Mouse (Mus musculus) megakaryocyte, embryonic 14.5 days (primary cell): ENCODE measurements around the gene Dync1i1. TPM values are rescaled to one million over a fixed set of nuclear protein-coding genes. Genes with fewer than 3 reads are reported as not detected.
A peak's percentile ranks its signal among the peaks of the same experiment; 100 is the strongest.
"Not testable (repeated sequence)": the region's sequence is repeated elsewhere in the genome, so short reads cannot be mapped to it uniquely, and the experiment has no call there.

Experiments used
- H3K27me3 ChIP-seq: replicated peaks from 2 replicates; pipeline ENCODE3; 2012; ENCODE audit warnings: inconsistent platforms
- H3K36me3 ChIP-seq: replicated peaks from 2 replicates; pipeline ENCODE3; 2012; ENCODE audit warnings: low read length, inconsistent platforms, mixed read lengths
- H3K4me1 ChIP-seq: 2 replicates; pipeline ENCODE4 v1.6.1; 2012; ENCODE audit warnings: inconsistent platforms
- H3K4me3 ChIP-seq: replicated peaks from 2 replicates; pipeline ENCODE3; 2012; ENCODE audit warnings: moderate library complexity, mild to moderate bottlenecking, inconsistent platforms
- H3K9me3 ChIP-seq: 2 replicates; pipeline ENCODE4 v1.6.1; 2012; ENCODE audit warnings: inconsistent platforms
- FLI1 ChIP-seq: IDR thresholded peaks from 2 replicates; pipeline ENCODE4 v1.6.1; 2012; ENCODE audit warnings: low read length, inconsistent platforms, mixed read lengths
- GATA1 ChIP-seq: IDR thresholded peaks from 3 replicates; pipeline ENCODE4 v1.6.1; 2012; ENCODE audit warnings: mixed read lengths, low read length, inconsistent platforms, borderline replicate concordance
- polyA plus RNA-seq: library from polyadenylated mRNA; stranded (reverse); fragments of >175 nt; gene quantifications from 2 replicates; pipeline ENCODE4 v1.2.3, GENCODE M21; 2012; ENCODE audit warnings: low replicate concordance; ENCODE audit not compliant: insufficient read depth

The Dync1i1 gene
- polyA plus RNA-seq = 1.6 TPM in 1 of 2 replicates, not detected in the other

DNA sequence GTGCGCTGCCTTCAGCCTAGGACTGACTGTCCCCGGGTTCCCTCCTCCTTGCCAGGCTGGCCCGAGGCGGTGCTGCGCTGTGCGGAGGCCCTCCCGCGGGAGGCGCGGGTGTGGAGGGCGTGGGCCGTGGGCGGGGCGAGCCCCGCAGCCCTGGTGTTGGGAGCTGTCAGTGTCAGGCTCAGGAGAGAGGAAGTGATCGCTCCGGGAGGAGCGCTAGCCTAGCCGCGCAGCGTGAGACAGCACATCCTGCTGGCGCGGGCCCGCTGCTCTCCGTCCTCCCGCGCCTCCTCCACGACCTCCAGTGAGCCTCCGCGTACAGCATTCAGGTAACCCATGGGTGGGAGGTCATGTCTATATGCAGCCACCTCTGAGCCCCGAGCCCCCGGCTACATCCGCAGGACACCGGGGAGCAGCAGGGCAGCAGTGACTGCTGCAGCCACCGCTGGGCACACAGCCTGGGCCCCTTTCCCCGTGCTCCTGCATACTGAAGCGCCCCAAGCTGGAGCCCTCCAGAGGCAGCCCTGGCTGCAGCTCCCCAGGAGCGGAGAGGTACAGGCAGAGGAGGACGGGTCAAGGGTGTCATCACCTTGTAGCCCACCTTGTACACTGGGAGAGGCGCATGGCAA, at the start of gene Dync1i1:
Dync1i1 (plus strand) TSS at position 29 of the 626 bp plus-strand sequence.
- TF ChIP-seq GATA1 = no peak
- no peak for TF ChIP-seq FLI1
- Histone ChIP-seq H3K4me3 (peak within 1 kb of the TSS; percentile 89), H3K4me1 (peaks cover 9% of the 10 kb centered on the region), H3K27me3 (peaks cover 10% of the 10 kb centered on the region), H3K36me3 (no peaks in the 10 kb centered on the region), H3K9me3 (no peaks in the 10 kb centered on the region)

DNA sequence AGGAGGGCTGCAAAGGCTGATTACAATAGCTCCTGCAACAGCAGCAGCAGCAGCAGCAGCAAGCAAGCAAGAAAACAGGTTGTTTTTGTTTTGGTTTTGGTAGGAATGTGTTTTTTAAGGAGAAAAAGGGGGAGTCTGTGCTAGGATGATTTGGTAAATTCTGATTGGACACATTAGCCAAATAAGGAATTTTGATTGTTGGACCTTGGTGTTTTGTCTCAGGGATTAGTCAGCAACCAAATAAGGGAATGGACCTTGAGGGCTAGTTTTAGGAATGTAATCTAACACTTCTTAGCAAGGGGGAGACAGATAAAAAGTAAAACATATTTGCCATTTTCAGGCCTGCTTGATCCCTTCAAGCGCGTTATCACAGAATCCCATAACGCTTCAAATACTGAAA, 45.7 kb upstream of the Dync1i1 start:
- Histone ChIP-seq H3K4me1 (no peaks in the 10 kb centered on the region), H3K4me3 (no peak overlapping the region), H3K9me3 (no peaks in the 10 kb centered on the region), H3K36me3 (no peaks in the 10 kb centered on the region), H3K27me3 (no peaks in the 10 kb centered on the region)
- TF ChIP-seq FLI1 = no peak
- no peak for TF ChIP-seq GATA1

DNA sequence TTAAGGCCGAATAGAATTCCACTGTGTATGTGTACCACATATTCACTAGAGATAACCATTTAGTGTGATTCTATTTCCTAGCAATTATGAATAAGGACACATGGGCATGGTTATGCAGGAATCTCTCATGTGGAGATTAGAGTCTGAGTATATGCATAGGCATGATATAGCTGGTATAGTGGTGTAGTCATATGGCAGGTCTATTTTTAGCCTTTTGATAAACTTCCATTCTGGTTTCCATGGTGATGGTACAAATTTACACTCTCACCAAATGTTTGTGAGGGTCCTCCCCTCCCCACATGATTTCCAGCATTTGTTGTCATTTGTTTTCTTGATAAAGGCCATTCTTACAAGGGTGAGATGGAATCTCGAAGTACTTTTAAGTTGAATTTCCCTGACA, 23.6 kb upstream of the Dync1i1 start:
- TF ChIP-seq GATA1 = no peak
- TF ChIP-seq FLI1 = no peak
- Histone ChIP-seq H3K4me1 (no peaks in the 10 kb centered on the region), H3K9me3 (peaks cover 2% of the 10 kb centered on the region; the same call in 1 of the 2 replicates), H3K27me3 (no peaks in the 10 kb centered on the region), H3K36me3 (no peaks in the 10 kb centered on the region), H3K4me3 (no peak overlapping the region)

DNA sequence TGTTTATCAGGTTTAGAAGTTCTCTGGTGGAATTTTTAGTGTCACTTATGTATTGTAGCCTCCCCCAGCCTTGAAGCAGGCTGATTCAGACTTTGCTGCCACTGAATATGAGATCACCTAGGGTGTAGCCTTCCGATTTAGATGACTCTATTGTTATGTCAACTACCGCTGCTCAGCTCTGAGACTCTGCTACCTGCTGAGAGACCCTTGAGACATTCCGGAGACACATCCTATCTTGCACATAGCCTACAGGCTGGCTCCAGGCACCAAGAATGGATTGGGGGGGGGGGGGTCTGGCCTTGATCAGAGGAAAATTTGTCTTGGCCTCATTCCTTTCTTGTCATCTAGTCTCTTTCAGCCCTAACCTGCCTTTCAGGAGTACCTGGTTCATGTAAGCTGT, 17.5 kb upstream of the Dync1i1 start:
- H3K4me3 ChIP-seq, H3K4me1 ChIP-seq, H3K27me3 ChIP-seq, H3K9me3 ChIP-seq, H3K36me3 ChIP-seq: not testable (repeated sequence)

DNA sequence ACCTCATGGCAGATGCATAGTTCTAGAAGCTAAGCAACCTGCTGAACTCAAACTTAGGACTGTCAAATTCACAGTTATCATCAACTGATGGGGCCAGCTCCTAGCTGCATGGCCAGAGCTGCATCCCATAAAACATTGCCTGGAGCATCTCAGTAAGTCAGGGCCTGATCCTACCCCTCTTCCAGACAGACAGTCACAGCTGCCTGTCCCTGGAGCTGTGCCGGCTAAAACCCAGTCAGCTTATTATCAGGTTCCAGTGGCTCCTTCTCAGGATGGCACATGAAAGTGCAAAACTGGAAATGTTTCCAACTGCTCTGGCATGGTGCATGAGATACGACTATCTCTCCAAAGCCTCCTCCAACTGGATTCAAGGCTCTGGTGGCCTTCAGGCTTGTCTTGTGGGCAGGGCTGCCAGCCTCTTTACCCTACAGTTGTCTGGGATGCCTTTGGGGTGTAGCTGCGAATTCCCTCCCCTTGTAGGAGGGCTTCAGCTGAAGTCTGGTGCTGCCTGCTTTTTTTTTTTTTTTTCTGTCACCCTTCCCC, 15.3 kb upstream of the Dync1i1 start:
- Histone ChIP-seq H3K4me3 (no peak overlapping the region), H3K36me3 (no peaks in the 10 kb centered on the region), H3K4me1 (no peaks in the 10 kb centered on the region), H3K27me3 (no peaks in the 10 kb centered on the region), H3K9me3 (peaks cover 4% of the 10 kb centered on the region; the same call in 1 of the 2 replicates)
- TF ChIP-seq FLI1 = no peak
- no peak for TF ChIP-seq GATA1

DNA sequence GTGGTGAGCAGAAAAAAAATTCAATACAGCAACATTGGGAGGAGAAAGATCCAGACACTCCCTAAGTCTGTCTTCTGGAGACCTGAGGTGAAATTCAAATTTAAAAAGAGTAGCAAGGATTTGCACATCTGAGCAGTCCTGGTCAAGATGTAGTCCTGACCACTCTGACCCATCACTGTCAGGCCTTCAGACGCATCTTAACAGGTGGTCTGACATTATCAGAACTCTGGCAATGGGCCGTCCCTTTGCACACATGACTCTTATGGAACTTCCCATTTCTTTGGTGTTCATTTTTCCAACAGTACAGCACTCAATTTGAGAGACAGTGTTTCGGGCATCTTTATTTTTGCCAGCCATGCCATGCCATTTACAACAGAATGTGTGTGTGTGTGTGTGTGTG, 12.8 kb upstream of the Dync1i1 start:
- no peak for TF ChIP-seq GATA1
- TF ChIP-seq FLI1 = no peak
- no peaks in the 10 kb centered on the region for H3K4me1 ChIP-seq
- peaks cover 4% of the 10 kb centered on the region; the same call in 1 of the 2 replicates for H3K9me3 ChIP-seq
- no peaks in the 10 kb centered on the region for H3K36me3 ChIP-seq
- H3K27me3 ChIP-seq = no peaks in the 10 kb centered on the region
- no peak overlapping the region for H3K4me3 ChIP-seq

DNA sequence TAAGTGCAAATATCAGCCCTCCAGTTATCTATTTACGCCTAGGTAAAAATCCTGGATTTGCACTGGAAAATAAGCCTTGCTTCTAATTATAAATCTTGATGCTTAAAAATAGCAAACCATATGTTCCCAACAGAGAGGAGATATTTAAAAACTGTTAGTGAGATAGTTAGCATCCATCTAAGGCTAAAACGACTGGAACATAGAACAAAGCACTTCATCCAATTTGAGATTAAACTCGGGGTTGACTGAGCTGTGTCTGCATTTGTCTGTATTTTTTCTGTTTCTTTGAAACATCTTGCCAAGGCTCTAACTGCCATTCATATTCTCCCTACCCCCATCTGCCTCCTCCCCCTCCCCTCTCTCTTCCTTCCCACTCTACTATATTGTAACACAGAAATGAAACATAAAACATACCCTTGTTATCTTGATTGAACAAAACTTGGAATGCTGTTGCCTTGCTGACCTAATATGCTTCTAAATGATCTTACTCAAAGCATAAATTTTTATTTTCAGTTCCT, 10.3 kb upstream of the Dync1i1 start:
- no peaks in the 10 kb centered on the region for H3K36me3 ChIP-seq
- no peaks in the 10 kb centered on the region for H3K4me1 ChIP-seq
- peaks cover 1% of the 10 kb centered on the region; the same call in 1 of the 2 replicates for H3K9me3 ChIP-seq
- no peak overlapping the region for H3K4me3 ChIP-seq
- TF ChIP-seq FLI1 (no peak), GATA1 (no peak)
- H3K27me3 ChIP-seq = no peaks in the 10 kb centered on the region

DNA sequence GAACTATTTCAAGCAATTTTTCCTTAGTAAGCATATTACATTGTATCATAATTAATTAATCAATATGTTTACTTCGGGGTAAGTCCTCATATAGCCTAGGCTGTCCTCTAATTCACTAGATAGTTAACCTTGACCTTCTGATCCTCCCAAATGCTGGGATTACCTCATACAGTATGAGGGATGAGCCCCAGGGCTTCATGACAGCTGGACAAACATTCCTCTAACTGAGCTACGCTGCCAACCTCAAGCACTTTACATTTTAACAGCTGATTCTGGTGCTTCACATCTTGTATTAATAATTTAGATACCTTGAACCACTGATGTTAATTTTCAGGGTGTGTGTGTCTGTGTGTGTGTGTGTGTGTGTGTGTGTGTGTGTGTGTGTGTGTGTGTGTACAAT, 6.5 kb upstream of the Dync1i1 start:
- Histone ChIP-seq H3K36me3 (no peaks in the 10 kb centered on the region), H3K4me3 (no peak overlapping the region), H3K9me3 (no peaks in the 10 kb centered on the region), H3K27me3 (no peaks in the 10 kb centered on the region), H3K4me1 (no peaks in the 10 kb centered on the region)
- TF ChIP-seq FLI1 = no peak
- TF ChIP-seq GATA1 = no peak

DNA sequence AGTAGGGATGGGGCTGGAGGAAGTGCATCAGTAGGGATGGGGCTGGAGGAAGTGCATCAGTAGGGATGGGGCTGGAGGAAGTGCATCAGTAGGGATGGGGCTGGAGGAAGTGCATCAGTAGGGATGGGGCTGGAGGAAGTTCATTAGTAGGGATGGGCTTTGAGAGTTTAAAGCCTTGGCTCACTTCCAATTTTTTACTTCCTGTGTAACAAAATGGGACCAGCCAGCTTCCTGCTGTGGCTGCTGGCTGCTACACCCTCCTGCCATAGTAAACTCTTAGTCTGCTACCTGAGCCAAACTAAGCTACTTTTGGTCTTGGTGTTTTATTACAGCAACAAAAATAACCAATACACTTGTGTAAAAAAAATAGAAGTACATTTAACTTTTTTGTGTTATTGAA, 4.7 kb upstream of the Dync1i1 start:
- H3K36me3 ChIP-seq, H3K27me3 ChIP-seq, H3K9me3 ChIP-seq, H3K4me3 ChIP-seq, H3K4me1 ChIP-seq: not testable (repeated sequence)

DNA sequence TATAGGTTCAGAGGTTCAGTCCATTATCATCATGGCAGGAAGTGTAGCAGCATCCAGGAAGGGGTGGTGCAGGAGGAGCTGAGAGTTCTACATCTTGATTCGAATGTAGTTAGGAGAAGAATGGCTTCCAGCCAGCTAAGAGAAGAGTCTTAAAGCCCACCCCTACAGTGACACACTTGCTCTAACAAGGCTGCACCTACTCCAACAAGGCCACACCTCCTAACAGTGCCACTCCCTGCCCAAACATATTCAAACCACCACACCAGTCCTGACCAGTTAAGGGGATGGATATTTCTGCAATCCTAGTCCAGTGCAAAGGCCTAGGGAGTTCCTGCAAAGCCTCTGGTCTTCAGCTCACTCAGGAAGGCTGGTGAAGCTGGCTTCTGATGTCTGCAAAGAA, 1.5 kb upstream of the Dync1i1 start:
- peaks cover 10% of the 10 kb centered on the region for H3K27me3 ChIP-seq
- no peaks in the 10 kb centered on the region for H3K36me3 ChIP-seq
- H3K4me1 ChIP-seq = peaks cover 9% of the 10 kb centered on the region
- H3K4me3 ChIP-seq = no peak overlapping the region
- TF ChIP-seq FLI1 (no peak), GATA1 (no peak)
- no peaks in the 10 kb centered on the region for H3K9me3 ChIP-seq
